Mouse (Mus musculus): Measurements from ENCODE around the gene Dzip1l. TPM values are rescaled to one million over a fixed set of nuclear protein-coding genes. Genes with fewer than 3 reads are reported as not detected.
"Not testable (repeated sequence)": the region's sequence is repeated elsewhere in the genome, so short reads cannot be mapped to it uniquely, and the experiment has no call there.

Dzip1l gene
- total RNA-seq (2014; rRNA removed) (17.0 and 26.1 TPM in 2 replicates), polyA plus RNA-seq (2015; fragmentation: Nextera tagmentation; extraction: Ambion mirVana) (8.1 and 8.5 TPM in 2 replicates)

DNA sequence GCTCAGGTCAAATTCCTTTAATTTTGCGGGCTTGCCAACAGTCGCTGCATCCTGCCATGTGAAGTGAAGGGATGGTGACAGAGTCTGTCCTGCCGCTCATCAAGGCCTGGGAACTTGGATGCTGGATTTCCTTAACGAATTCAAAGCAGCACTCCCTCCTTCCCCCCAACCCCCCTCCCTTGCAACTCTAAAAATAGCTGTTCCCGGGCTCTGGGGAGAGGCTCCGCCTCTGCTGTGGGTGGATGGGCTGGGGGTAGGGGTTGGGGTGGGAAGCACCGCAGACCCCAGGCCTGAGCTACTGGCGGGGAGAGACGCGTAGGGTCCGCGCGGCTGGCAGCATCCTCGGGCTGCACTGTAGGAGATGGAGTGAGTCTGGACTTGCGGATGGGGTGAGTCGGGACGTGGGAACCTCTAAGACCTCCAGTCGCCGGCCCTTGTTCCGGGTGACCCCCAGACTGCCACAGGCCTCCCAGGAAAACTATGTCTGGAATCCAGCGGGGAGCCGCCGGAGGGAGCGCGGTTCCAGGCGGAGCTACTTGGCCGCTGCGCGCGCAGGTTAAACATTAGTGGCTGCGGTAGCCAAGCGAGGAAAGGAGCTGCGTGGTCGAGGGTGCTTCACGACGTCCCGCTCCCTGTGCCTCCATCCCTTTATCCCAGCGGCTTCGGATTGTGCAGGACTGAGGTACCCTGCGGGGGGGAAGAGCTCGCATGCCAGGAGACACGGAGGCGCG, at the start of gene Dzip1l:
Gene Dzip1l (plus strand): TSS at position 216 of the 731 bp plus-strand sequence.
- DNase-seq (ENCODE audit: low spot score) (peak; percentile 85), ATAC-seq (peak; percentile 91)
- Histone ChIP-seq H3K4me1 (ENCODE audit: insufficient read depth, low read length) (peaks cover 14% of the 10 kb centered on the region), H3K4me2 (ENCODE audit: low read depth, low read length) (peak within 1 kb of the TSS; percentile 77), H3K27me3 (ENCODE audit: insufficient read depth, low read length) (no peaks in the 10 kb centered on the region), H3K27ac (peak within 1 kb of the TSS; percentile 84), H3K36me3 (ENCODE audit: insufficient read depth, low read length) (no peaks in the 10 kb centered on the region), H3K9me3 (ENCODE audit: low read length) (no peaks in the 10 kb centered on the region), H3K4me3 (ENCODE audit: low read length) (peak within 1 kb of the TSS; percentile 54), H3K9ac (replicated peaks; ENCODE audit: low read length) (peak within 1 kb of the TSS; percentile 66)
- under 1% methylated on average over 44 of the region's 44 CpGs for WGBS
- TF ChIP-seq CTCF (IDR thresholded peaks at IDR 0.05; ENCODE audit: low read depth): peak; percentile 12; the same call in 1 of the 2 replicates

DNA sequence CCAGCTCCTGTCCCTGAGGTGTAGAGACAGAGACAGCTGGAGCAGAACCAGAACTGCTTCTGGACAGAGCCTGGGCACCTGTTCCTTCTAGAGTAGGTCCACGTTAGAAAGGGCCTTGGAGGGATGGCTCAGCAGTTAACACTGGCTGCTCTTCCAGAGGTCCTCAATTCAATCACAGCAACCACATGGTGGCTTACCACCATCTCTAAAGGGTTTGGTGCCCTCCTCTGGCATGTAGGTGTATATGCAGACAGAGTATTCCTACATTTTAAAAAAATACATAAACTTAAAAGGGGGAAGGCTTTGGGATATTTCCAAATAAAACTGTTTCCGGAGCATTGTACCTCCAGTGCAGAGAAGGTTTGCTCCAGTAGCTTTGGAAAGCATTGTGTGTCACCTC, 48.6 kb upstream of the Dzip1l start:
- 44% methylated on average over 2 of the region's 2 CpGs for WGBS
- H3K9me3 ChIP-seq (ENCODE audit: low read length): no peaks in the 10 kb centered on the region
- H3K4me3 ChIP-seq (ENCODE audit: low read length): no peak overlapping the region
- no peak overlapping the region for H3K9ac ChIP-seq (replicated peaks; ENCODE audit: low read length)
- ATAC-seq (peak; percentile 58; the same call in 1 of the 2 replicates), DNase-seq (ENCODE audit: low spot score) (peak; percentile 80)
- H3K27me3 ChIP-seq (ENCODE audit: insufficient read depth, low read length): no peaks in the 10 kb centered on the region
- no peak overlapping the region for H3K27ac ChIP-seq
- H3K4me2 ChIP-seq (ENCODE audit: low read depth, low read length): no peak overlapping the region
- peaks cover 22% of the 10 kb centered on the region for H3K36me3 ChIP-seq (ENCODE audit: insufficient read depth, low read length)
- no peaks in the 10 kb centered on the region for H3K4me1 ChIP-seq (ENCODE audit: insufficient read depth, low read length)
- peak; percentile 83 for TF ChIP-seq CTCF (IDR thresholded peaks at IDR 0.05; ENCODE audit: low read depth)

DNA sequence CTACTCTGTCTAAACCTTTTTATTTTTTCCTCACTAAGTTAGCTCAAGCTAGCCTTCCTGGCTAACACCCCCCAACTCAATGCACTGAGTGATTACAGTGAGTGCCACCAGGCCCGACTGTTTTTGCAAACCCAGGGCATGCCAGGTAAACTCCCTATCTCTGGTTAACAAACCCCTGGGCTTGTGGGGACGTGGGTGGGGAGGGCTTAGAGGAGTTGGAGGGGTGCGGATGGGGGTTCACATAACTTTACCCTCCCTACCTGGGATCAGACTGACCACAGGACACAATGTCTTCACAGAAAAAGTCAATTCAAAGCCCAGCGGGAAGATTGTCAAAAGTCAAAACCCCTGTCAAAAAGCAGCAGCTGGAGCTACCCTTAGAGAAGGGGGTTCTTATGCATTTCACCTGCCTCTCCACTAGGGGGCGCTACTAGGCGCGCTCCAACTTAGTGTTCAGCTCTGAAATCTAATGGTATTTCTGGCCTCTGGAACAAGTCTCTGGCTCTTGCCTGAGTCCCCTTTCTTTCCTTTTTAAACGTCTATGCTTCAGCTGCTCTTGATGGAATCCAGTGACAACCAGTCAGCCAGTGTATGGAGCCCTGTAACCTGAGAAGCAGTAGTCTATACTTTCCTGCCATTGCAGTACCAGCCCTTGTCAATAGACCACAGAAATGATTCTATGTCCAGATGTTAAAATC, 41.6 kb upstream of the Dzip1l start:
- H3K36me3 ChIP-seq (ENCODE audit: insufficient read depth, low read length): peaks cover 13% of the 10 kb centered on the region
- H3K27ac ChIP-seq: no peak overlapping the region
- no peak for ATAC-seq
- peak; percentile 85 for TF ChIP-seq CTCF (IDR thresholded peaks at IDR 0.05; ENCODE audit: low read depth)
- H3K9me3 ChIP-seq (ENCODE audit: low read length): no peaks in the 10 kb centered on the region
- no peaks in the 10 kb centered on the region for H3K4me1 ChIP-seq (ENCODE audit: insufficient read depth, low read length)
- no peak overlapping the region for H3K9ac ChIP-seq (replicated peaks; ENCODE audit: low read length)
- DNase-seq (ENCODE audit: low spot score): peak; percentile 57
- 27% methylated on average over 8 of the region's 8 CpGs for WGBS
- H3K4me2 ChIP-seq (ENCODE audit: low read depth, low read length): no peak overlapping the region
- no peak overlapping the region for H3K4me3 ChIP-seq (ENCODE audit: low read length)
- no peaks in the 10 kb centered on the region for H3K27me3 ChIP-seq (ENCODE audit: insufficient read depth, low read length)

DNA sequence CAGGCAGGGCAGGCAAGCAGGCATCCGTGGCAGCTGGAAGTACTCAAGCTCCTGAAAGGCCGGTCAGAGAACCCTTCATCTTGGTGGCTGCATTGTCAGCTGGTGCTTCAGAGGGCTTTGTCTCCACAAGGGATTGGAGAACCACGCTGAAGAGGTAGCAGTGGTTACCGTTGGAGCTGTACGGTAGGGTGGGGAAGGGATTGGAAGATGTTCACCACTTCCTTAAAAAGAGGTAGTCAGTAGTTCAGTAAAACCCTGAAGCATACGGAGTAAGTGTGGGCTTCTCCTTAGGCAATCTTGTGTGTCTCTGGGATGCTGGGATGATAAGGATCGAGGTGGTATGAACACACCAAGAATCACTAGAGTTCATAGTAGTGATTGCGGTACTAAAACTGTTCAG, 38.2 kb upstream of the Dzip1l start:
- no peak overlapping the region for H3K27ac ChIP-seq
- no peak overlapping the region for H3K9ac ChIP-seq (replicated peaks; ENCODE audit: low read length)
- ATAC-seq (no peak), DNase-seq (ENCODE audit: low spot score) (no peak)
- no peak for TF ChIP-seq CTCF (IDR thresholded peaks at IDR 0.05; ENCODE audit: low read depth)
- no peaks in the 10 kb centered on the region for H3K36me3 ChIP-seq (ENCODE audit: insufficient read depth, low read length)
- WGBS: 76% methylated on average over 8 of the region's 8 CpGs
- no peak overlapping the region for H3K4me3 ChIP-seq (ENCODE audit: low read length)
- no peaks in the 10 kb centered on the region for H3K4me1 ChIP-seq (ENCODE audit: insufficient read depth, low read length)
- no peaks in the 10 kb centered on the region for H3K9me3 ChIP-seq (ENCODE audit: low read length)
- no peaks in the 10 kb centered on the region for H3K27me3 ChIP-seq (ENCODE audit: insufficient read depth, low read length)
- H3K4me2 ChIP-seq (ENCODE audit: low read depth, low read length): no peak overlapping the region

DNA sequence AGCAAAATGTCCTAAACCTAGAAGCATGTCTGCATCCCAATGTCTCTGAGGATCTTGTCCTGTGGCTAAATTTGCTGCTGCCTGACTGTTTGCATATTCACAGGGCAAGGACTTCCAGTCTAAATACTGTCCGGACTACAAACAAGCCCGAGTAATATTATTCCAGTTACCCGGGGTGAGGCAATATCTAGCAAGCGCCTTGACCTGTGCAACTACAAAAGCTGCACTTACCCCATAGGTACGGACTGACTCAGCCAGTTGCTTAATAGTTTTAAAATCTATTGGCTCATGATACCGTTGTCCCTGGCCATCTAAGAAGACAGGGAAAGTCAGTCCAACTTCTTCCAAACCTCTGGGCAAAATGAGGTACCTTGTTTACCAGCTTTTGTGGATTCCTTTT, 30.2 kb upstream of the Dzip1l start:
- H3K4me2 ChIP-seq (ENCODE audit: low read depth, low read length); H3K27me3 ChIP-seq (ENCODE audit: insufficient read depth, low read length); H3K36me3 ChIP-seq (ENCODE audit: insufficient read depth, low read length); H3K9me3 ChIP-seq (ENCODE audit: low read length); H3K27ac ChIP-seq; H3K4me1 ChIP-seq (ENCODE audit: insufficient read depth, low read length); H3K9ac ChIP-seq (replicated peaks; ENCODE audit: low read length); ATAC-seq; DNase-seq (ENCODE audit: low spot score); H3K4me3 ChIP-seq (ENCODE audit: low read length): not testable (repeated sequence)
- 94% methylated on average over 6 of the region's 6 CpGs for WGBS

DNA sequence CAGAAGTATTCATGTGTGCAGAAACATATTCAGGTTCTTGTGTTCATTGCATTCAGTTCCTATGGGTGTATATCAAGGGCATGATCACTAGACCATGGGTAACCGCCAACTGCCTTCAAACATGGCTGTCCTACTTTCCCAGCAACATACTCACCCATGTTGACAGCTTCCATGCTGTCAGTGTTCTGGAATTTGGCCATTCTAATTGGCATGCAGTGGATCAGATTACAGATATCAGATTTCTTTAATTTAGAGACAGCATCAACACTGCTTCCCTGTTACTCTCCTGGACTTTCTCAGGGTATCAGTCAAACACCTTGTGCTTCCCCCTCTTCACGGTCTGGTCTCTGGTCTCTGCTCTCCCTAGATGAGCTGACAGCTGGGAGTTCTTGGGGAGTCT, 25.7 kb upstream of the Dzip1l start:
- Histone ChIP-seq H3K27ac (no peak overlapping the region), H3K4me3 (ENCODE audit: low read length) (no peak overlapping the region), H3K4me2 (ENCODE audit: low read depth, low read length) (no peak overlapping the region), H3K27me3 (ENCODE audit: insufficient read depth, low read length) (no peaks in the 10 kb centered on the region), H3K9ac (replicated peaks; ENCODE audit: low read length) (no peak overlapping the region), H3K4me1 (ENCODE audit: insufficient read depth, low read length) (no peaks in the 10 kb centered on the region), H3K9me3 (ENCODE audit: low read length) (no peaks in the 10 kb centered on the region), H3K36me3 (ENCODE audit: insufficient read depth, low read length) (no peaks in the 10 kb centered on the region)
- TF ChIP-seq CTCF (IDR thresholded peaks at IDR 0.05; ENCODE audit: low read depth): no peak
- WGBS: 85% methylated on average over 2 of the region's 2 CpGs
- ATAC-seq (no peak), DNase-seq (ENCODE audit: low spot score) (no peak)

DNA sequence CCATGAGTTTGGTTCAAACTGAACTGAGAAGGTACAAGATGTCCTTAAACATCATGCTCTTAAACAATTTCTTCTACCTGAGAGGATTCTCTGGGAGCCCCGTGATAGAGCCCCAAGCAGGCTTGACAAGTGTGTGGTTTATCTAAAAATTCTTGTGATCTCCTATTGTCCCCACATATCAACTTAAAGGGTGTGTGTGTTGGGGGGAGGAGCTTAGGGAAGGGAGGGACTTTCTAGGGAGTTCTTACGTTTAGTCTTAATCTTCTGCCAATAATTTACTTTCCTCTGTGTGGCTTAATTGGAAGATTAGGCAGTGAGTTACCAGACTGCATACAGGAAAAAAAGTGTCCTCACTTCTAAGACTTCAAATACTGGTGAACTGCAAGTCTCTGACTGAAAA, 17.1 kb upstream of the Dzip1l start, which contains the start of gene A4gnt:
Gene A4gnt (plus strand): TSS at position 301 of the 400 bp plus-strand sequence.
- Histone ChIP-seq H3K9me3 (ENCODE audit: low read length) (no peaks in the 10 kb centered on the region), H3K4me3 (ENCODE audit: low read length) (no peak within 1 kb of the TSS), H3K4me2 (ENCODE audit: low read depth, low read length) (no peak within 1 kb of the TSS), H3K9ac (replicated peaks; ENCODE audit: low read length) (no peak within 1 kb of the TSS), H3K27me3 (ENCODE audit: insufficient read depth, low read length) (no peaks in the 10 kb centered on the region), H3K36me3 (ENCODE audit: insufficient read depth, low read length) (no peaks in the 10 kb centered on the region), H3K4me1 (ENCODE audit: insufficient read depth, low read length) (no peaks in the 10 kb centered on the region), H3K27ac (no peak within 1 kb of the TSS)
- ATAC-seq: no peak
- no peak for DNase-seq (ENCODE audit: low spot score)
- 60% methylated on average over 2 of the region's 2 CpGs for WGBS
- TF ChIP-seq CTCF (IDR thresholded peaks at IDR 0.05; ENCODE audit: low read depth): no peak
